In genomic region chr5:134512086-134512485, GRCm38 (mm10) we compare ENCODE assay signal across 13 mouse cellular contexts. TPM values are rescaled to one million over a fixed set of nuclear protein-coding genes. Genes with fewer than 3 reads are reported as not detected.
DNase-seq lines count a peak whose midpoint lies in the region; ATAC-seq and TF ChIP-seq lines count a peak whose summit lies in the region.
"Had no signal": no experiment of that assay in that cellular context is flagged by ENCODE, and none has a peak within 500 bp of the region (broad histone marks: within the 10 kb centered on the region; RNA-seq: fewer than 3 reads in every experiment).

No protein-coding gene starts in this region.

- no peak for TF ChIP-seq POLR2A in kidney, adult 2 months (IDR thresholded peaks at IDR 0.05; ENCODE audit: low read depth, low read length)

- DNase-seq in heart, postnatal 0 days (ENCODE audit: low spot score) = peak; percentile 20
- DNase-seq in heart, embryonic 10.5 days (ENCODE audit: low spot score) = no peak
- peak; percentile 35 for DNase-seq in NIH3T3 (ENCODE audit: low read depth)
- no peak for DNase-seq in urinary bladder, postnatal 25 days (ENCODE audit: low spot score)
- DNase-seq in kidney, adult 2 months = no peak
- DNase-seq: heart, postnatal 10 days; thymus, postnatal 14 days had no signal

- H3K4me2 ChIP-seq in heart, postnatal 0 days (ENCODE audit: low read depth, low read length) = no peak overlapping the region
- no peak overlapping the region for H3K4me2 ChIP-seq in hindbrain, embryonic 15.5 days
- no peak overlapping the region for H3K4me2 ChIP-seq in neural tube, embryonic 12.5 days (replicated peaks)
- H3K4me2 ChIP-seq: embryonic facial prominence, embryonic 12.5 days; limb, embryonic 13.5 days had no signal

- WGBS in heart, postnatal 0 days = 24% methylated on average over 5 of the region's 5 CpGs
- 77% methylated on average over 5 of the region's 5 CpGs for WGBS in heart, embryonic 10.5 days
- 30% methylated on average over 5 of the region's 5 CpGs for WGBS in hindbrain, embryonic 15.5 days
- WGBS in neural tube, embryonic 12.5 days = 50% methylated on average over 5 of the region's 5 CpGs
- 59% methylated on average over 5 of the region's 5 CpGs for WGBS in kidney, adult 2 months

- no peak overlapping the region for H3K9ac ChIP-seq in heart, postnatal 0 days (replicated peaks; ENCODE audit: low read depth, low read length)
- H3K9ac ChIP-seq in hindbrain, embryonic 15.5 days = no peak overlapping the region
- no peak overlapping the region for H3K9ac ChIP-seq in neural tube, embryonic 12.5 days
- H3K9ac ChIP-seq: embryonic facial prominence, embryonic 12.5 days; limb, embryonic 13.5 days had no signal

- no peaks in the 10 kb centered on the region; the same call in 1 of the 2 replicates for H3K9me3 ChIP-seq in heart, postnatal 0 days (replicated peaks; ENCODE audit: control insufficient read depth, low read length)
- H3K9me3 ChIP-seq in heart, embryonic 10.5 days = 0 out of 2 replicates have a peak, but pooled peaks cover 4% of the 10 kb centered on the region
- H3K9me3 ChIP-seq in hindbrain, embryonic 15.5 days = no peaks in the 10 kb centered on the region
- H3K9me3 ChIP-seq in neural tube, embryonic 12.5 days = no peaks in the 10 kb centered on the region

- peaks cover 26% of the 10 kb centered on the region for H3K36me3 ChIP-seq in heart, postnatal 0 days (replicated peaks; ENCODE audit: control insufficient read depth, insufficient read depth, low read length)
- peaks cover 86% of the 10 kb centered on the region for H3K36me3 ChIP-seq in heart, embryonic 10.5 days
- H3K36me3 ChIP-seq in hindbrain, embryonic 15.5 days = peaks cover 75% of the 10 kb centered on the region
- H3K36me3 ChIP-seq in neural tube, embryonic 12.5 days = peaks cover 91% of the 10 kb centered on the region
- H3K36me3 ChIP-seq in kidney, adult 2 months (ENCODE audit: control insufficient read depth, insufficient read depth, low read length) = no peaks in the 10 kb centered on the region; the same call in 1 of the 2 replicates

- no peaks in the 10 kb centered on the region for H3K27me3 ChIP-seq in heart, postnatal 0 days (ENCODE audit: control insufficient read depth, insufficient read depth, low read length)
- H3K27me3 ChIP-seq in heart, embryonic 10.5 days (ENCODE audit: insufficient read depth, poor library complexity, severe bottlenecking) = no peaks in the 10 kb centered on the region
- H3K27me3 ChIP-seq in hindbrain, embryonic 15.5 days = no peaks in the 10 kb centered on the region
- H3K27me3 ChIP-seq in neural tube, embryonic 12.5 days (replicated peaks) = no peaks in the 10 kb centered on the region
- H3K27me3 ChIP-seq in kidney, adult 2 months (replicated peaks; ENCODE audit: control insufficient read depth, insufficient read depth, low read length) = no peaks in the 10 kb centered on the region
- H3K27me3 ChIP-seq: embryonic facial prominence, embryonic 12.5 days; limb, embryonic 13.5 days had no signal

- no peaks in the 10 kb centered on the region for H3K4me1 ChIP-seq in heart, postnatal 0 days (ENCODE audit: control insufficient read depth, insufficient read depth)
- H3K4me1 ChIP-seq in heart, embryonic 10.5 days = 0 out of 2 replicates have a peak, but pooled peaks cover 5% of the 10 kb centered on the region
- peaks cover 8% of the 10 kb centered on the region for H3K4me1 ChIP-seq in hindbrain, embryonic 15.5 days (replicated peaks)
- H3K4me1 ChIP-seq in neural tube, embryonic 12.5 days = peaks cover 7% of the 10 kb centered on the region; the same call in 1 of the 2 replicates
- H3K4me1 ChIP-seq in kidney, adult 2 months (ENCODE audit: control insufficient read depth, insufficient read depth, low read length) = no peaks in the 10 kb centered on the region
- H3K4me1 ChIP-seq: embryonic facial prominence, embryonic 12.5 days; limb, embryonic 13.5 days had no signal

- no peak overlapping the region for H3K4me3 ChIP-seq in heart, postnatal 0 days (ENCODE audit: low read depth, low read length)
- H3K4me3 ChIP-seq in heart, embryonic 10.5 days = no peak overlapping the region
- no peak overlapping the region for H3K4me3 ChIP-seq in hindbrain, embryonic 15.5 days
- no peak overlapping the region for H3K4me3 ChIP-seq in neural tube, embryonic 12.5 days
- H3K4me3 ChIP-seq in kidney, adult 2 months (ENCODE audit: insufficient read depth, low read depth, low read length) = no peak overlapping the region
- H3K4me3 ChIP-seq: embryonic facial prominence, embryonic 12.5 days; limb, embryonic 13.5 days; myocyte had no signal

- TF ChIP-seq CTCF in heart, postnatal 0 days (IDR thresholded peaks at IDR 0.05; ENCODE audit: low read depth) = no peak
- no peak for TF ChIP-seq CTCF in kidney, adult 2 months (conservative IDR thresholded peaks at IDR 0.05; ENCODE audit: insufficient read depth, insufficient read length, low read depth, low read length)

- no peak for TF ChIP-seq EP300 in heart, postnatal 0 days (IDR thresholded peaks at IDR 0.05; ENCODE audit: low read depth)

- no peak overlapping the region for H3K27ac ChIP-seq in heart, postnatal 0 days (ENCODE audit: low read depth)
- H3K27ac ChIP-seq in heart, embryonic 10.5 days = no peak overlapping the region
- peak overlapping the region; percentile 52 for H3K27ac ChIP-seq in hindbrain, embryonic 15.5 days (replicated peaks)
- no peak overlapping the region for H3K27ac ChIP-seq in neural tube, embryonic 12.5 days
- H3K27ac ChIP-seq in kidney, adult 2 months (ENCODE audit: insufficient read depth, low read depth, low read length) = no peak overlapping the region
- H3K27ac ChIP-seq: embryonic facial prominence, embryonic 12.5 days; limb, embryonic 13.5 days had no signal

- peak; percentile 71 for ATAC-seq in heart, postnatal 0 days (ENCODE audit: insufficient read depth, low read depth)
- peak; percentile 79 for ATAC-seq in hindbrain, embryonic 15.5 days (ENCODE audit: low FRiP score, low read depth)
- peak; percentile 82 for ATAC-seq in neural tube, embryonic 12.5 days (ENCODE audit: low FRiP score, low read depth)
- ATAC-seq in activated CD4-positive, CD25-positive, alpha-beta regulatory T cell, adult 4 months = no peak

RNA-seq across cellular contexts. Expression of gene Clip2, which starts 40.1 kb away (rescaled TPM):
- 11.3 and 14.0 TPM in 2 replicates for total RNA-seq in heart, postnatal 0 days (2014; rRNA removed; ENCODE audit: low replicate concordance)
- polyA plus RNA-seq in heart, postnatal 0 days (2015; fragmentation: Nextera tagmentation; extraction: Ambion mirVana) = 0.86 and 0.87 TPM in 2 replicates
- 2.1 TPM in 2 replicates for polyA plus RNA-seq in heart, embryonic 10.5 days (2016; fragmentation: Nextera tagmentation; extraction: Ambion mirVana)
- 13.8 and 14.9 TPM in 2 replicates for polyA plus RNA-seq in hindbrain, embryonic 15.5 days (2015; fragmentation: Nextera tagmentation; extraction: Ambion mirVana)
- polyA plus RNA-seq in neural tube, embryonic 12.5 days (2016; fragmentation: Nextera tagmentation; extraction: Ambion mirVana) = 11.2 and 12.0 TPM in 2 replicates
- 22.4 and 25.2 TPM in 2 replicates for polyA plus RNA-seq in kidney, adult 2 months (2012; rRNA removed)
- polyA plus RNA-seq in activated CD4-positive, CD25-positive, alpha-beta regulatory T cell, adult 4 months (2017; shearing (Covaris generic)) = 1 to 10 TPM in 1 of 2 experiments, under 1 TPM in 1; 0.30 to 1.1 TPM

RNA-seq across cellular contexts. Expression of gene Syna, which starts 47.9 kb away (rescaled TPM):
- total RNA-seq in heart, postnatal 0 days (2014; rRNA removed; ENCODE audit: low replicate concordance) = not detected in 2 replicates
- not detected in 2 replicates for polyA plus RNA-seq in heart, postnatal 0 days (2015; fragmentation: Nextera tagmentation; extraction: Ambion mirVana)
- not detected in 2 replicates for polyA plus RNA-seq in heart, embryonic 10.5 days (2016; fragmentation: Nextera tagmentation; extraction: Ambion mirVana)
- 0.47 and 0.88 TPM in 2 replicates for polyA plus RNA-seq in hindbrain, embryonic 15.5 days (2015; fragmentation: Nextera tagmentation; extraction: Ambion mirVana)
- 0.15 and 0.22 TPM in 2 replicates for polyA plus RNA-seq in neural tube, embryonic 12.5 days (2016; fragmentation: Nextera tagmentation; extraction: Ambion mirVana)
- polyA plus RNA-seq in kidney, adult 2 months (2012; rRNA removed) = 0.34 and 0.48 TPM in 2 replicates
- polyA plus RNA-seq in activated CD4-positive, CD25-positive, alpha-beta regulatory T cell, adult 4 months (2017; shearing (Covaris generic)) = under 1 TPM in 1 of 2 experiments, not detected in 1; 0.43 TPM
- total RNA-seq: heart, postnatal 10 days had no signal

RNA-seq across cellular contexts. Expression of gene Gtf2ird1, which starts 55.6 kb away (rescaled TPM):
- 28.8 and 63.7 TPM in 2 replicates for total RNA-seq in heart, postnatal 0 days (2014; rRNA removed; ENCODE audit: low replicate concordance)
- polyA plus RNA-seq in heart, postnatal 0 days (2015; fragmentation: Nextera tagmentation; extraction: Ambion mirVana) = 20.5 and 27.7 TPM in 2 replicates
- 64.1 and 74.8 TPM in 2 replicates for polyA plus RNA-seq in heart, embryonic 10.5 days (2016; fragmentation: Nextera tagmentation; extraction: Ambion mirVana)
- polyA plus RNA-seq in hindbrain, embryonic 15.5 days (2015; fragmentation: Nextera tagmentation; extraction: Ambion mirVana) = 69.0 and 73.7 TPM in 2 replicates
- 79.8 and 84.6 TPM in 2 replicates for polyA plus RNA-seq in neural tube, embryonic 12.5 days (2016; fragmentation: Nextera tagmentation; extraction: Ambion mirVana)
- polyA plus RNA-seq in kidney, adult 2 months (2012; rRNA removed) = 22.4 and 24.0 TPM in 2 replicates
- polyA plus RNA-seq in activated CD4-positive, CD25-positive, alpha-beta regulatory T cell, adult 4 months (2017; shearing (Covaris generic)) = 1 to 10 TPM; 7.5 to 7.9 TPM

Comparison
In these comparisons a context has a peak if more than half of its experiments do, and no peak if none do; other contexts are left out.
1. DNase-seq: peak in heart, postnatal 0 days (single experiment) and NIH3T3 (single experiment); none in heart, embryonic 10.5 days (single experiment), urinary bladder, postnatal 25 days (single experiment) and kidney, adult 2 months (single experiment).